Mouse (Mus musculus) hindbrain, embryonic 16.5 days (tissue): ENCODE data around the gene Mctp1. TPM values are rescaled to one million over a fixed set of nuclear protein-coding genes. Genes with fewer than 3 reads are reported as not detected.

Source experiments
- ATAC-seq: fragments of 200-750 bp; cut with Nextera tagmentation; 2 replicates; pipeline ENCODE4 v1.8.0; 2017; ENCODE audit warnings: moderate TSS enrichment, moderate library complexity
- H3K27ac ChIP-seq: fragments of 300-500 bp; sonication (generic); 2 replicates; pipeline ENCODE4 v1.5.1; 2014; ENCODE audit warnings: low read depth, mild to moderate bottlenecking, control low read depth, low read length, moderate library complexity
- H3K27me3 ChIP-seq: fragments of 300-500 bp; sonication (generic); replicated peaks from 2 replicates; pipeline ENCODE4 v1.6.1; 2014; ENCODE audit warnings: low read length; ENCODE audit not compliant: control insufficient read depth, insufficient read depth
- H3K36me3 ChIP-seq: fragments of 300-500 bp; sonication (generic); 2 replicates; pipeline ENCODE4 v1.6.1; 2014; ENCODE audit warnings: mild to moderate bottlenecking, low read length, moderate library complexity, mixed read lengths; ENCODE audit not compliant: control insufficient read depth, insufficient read depth
- H3K4me1 ChIP-seq: fragments of 300-500 bp; sonication (generic); 2 replicates; pipeline ENCODE4 v1.6.1; 2014; ENCODE audit warnings: low read depth, low read length; ENCODE audit not compliant: control insufficient read depth, insufficient read depth
- H3K4me2 ChIP-seq: fragments of 300-500 bp; sonication (generic); 2 replicates; pipeline ENCODE4 v1.6.1; 2014; ENCODE audit warnings: mild to moderate bottlenecking, low read length, control low read depth, moderate library complexity
- H3K4me3 ChIP-seq: fragments of 300-500 bp; sonication (generic); 2 replicates; pipeline ENCODE4 v1.5.1; 2014; ENCODE audit warnings: mild to moderate bottlenecking, low read length, control low read depth, moderate library complexity
- H3K9ac ChIP-seq: fragments of 300-500 bp; sonication (generic); 2 replicates; pipeline ENCODE4 v1.6.1; 2014; ENCODE audit warnings: low read depth, mild to moderate bottlenecking, control low read depth, low read length, moderate library complexity
- H3K9me3 ChIP-seq: fragments of 300-500 bp; sonication (generic); 2 replicates; pipeline ENCODE4 v1.6.1; 2014; ENCODE audit warnings: mild to moderate bottlenecking, low read length, moderate library complexity; ENCODE audit not compliant: control insufficient read depth
- WGBS: fragments of 180-500 bp; shearing (Covaris S2); extraction: QIAGEN DNeasy Blood & Tissue Kit; methylation state at CpG from one replicate; pipeline ENCODE4 v1.1.7; 2014; 5-methylcytosine and 5-hydroxymethylcytosine counted together
- polyA plus RNA-seq: library from polyadenylated mRNA; unstranded; fragments of >200 nt; fragmentation: Nextera tagmentation; extraction: Ambion mirVana; gene quantifications from 2 replicates; pipeline ENCODE4 v1.2.1, GENCODE M21; 2015

Mctp1 gene
- polyA plus RNA-seq, 1 experiment from 2014 or later: 4.1 TPM

GRCm38 (mm10) chr13:77049736-77050135 lies 665.4 kb downstream of the Mctp1 start:
- Histone ChIP-seq H3K4me1 (no peaks in the 10 kb centered on the region; the same call in 1 of the 2 replicates), H3K4me3 (no peak overlapping the region), H3K9ac (no peak overlapping the region), H3K27me3 (no peaks in the 10 kb centered on the region), H3K36me3 (no peaks in the 10 kb centered on the region), H3K9me3 (no peaks in the 10 kb centered on the region), H3K4me2 (no peak overlapping the region), H3K27ac (no peak overlapping the region)
- ATAC-seq: no peak
- WGBS: 74% methylated on average over 3 of the region's 3 CpGs

GRCm38 (mm10) chr13:77063221-77063620 lies 678.9 kb downstream of the Mctp1 start:
- no peak for ATAC-seq
- Histone ChIP-seq H3K9ac (no peak overlapping the region), H3K4me2 (no peak overlapping the region), H3K27me3 (no peaks in the 10 kb centered on the region), H3K36me3 (no peaks in the 10 kb centered on the region), H3K4me1 (no peaks in the 10 kb centered on the region), H3K27ac (no peak overlapping the region), H3K4me3 (no peak overlapping the region), H3K9me3 (no peaks in the 10 kb centered on the region)
- WGBS: 97% methylated on average over 1 of the region's 1 CpGs

- WGBS: 100% methylated on average over 1 of the region's 1 CpGs
- Histone ChIP-seq H3K36me3 (no peaks in the 10 kb centered on the region), H3K9ac (no peak overlapping the region), H3K9me3 (no peaks in the 10 kb centered on the region), H3K4me1 (no peaks in the 10 kb centered on the region), H3K27me3 (no peaks in the 10 kb centered on the region), H3K4me2 (no peak overlapping the region), H3K27ac (no peak overlapping the region), H3K4me3 (no peak overlapping the region)
- no peak for ATAC-seq
These were observed 684.5 kb downstream of the Mctp1 start for GRCm38 (mm10) chr13:77068847-77069246.

- Histone ChIP-seq H3K36me3 (peaks cover 1% of the 10 kb centered on the region; the same call in 1 of the 2 replicates), H3K4me2 (no peak overlapping the region), H3K27ac (no peak overlapping the region), H3K4me3 (no peak overlapping the region), H3K9ac (no peak overlapping the region), H3K9me3 (0 out of 2 replicates have a peak, but pooled peaks cover 2% of the 10 kb centered on the region), H3K27me3 (no peaks in the 10 kb centered on the region), H3K4me1 (no peaks in the 10 kb centered on the region)
- ATAC-seq: no peak
These were observed 687.7 kb downstream of the Mctp1 start for GRCm38 (mm10) chr13:77072030-77072429.

Other genes starting within 250 kb of the Mctp1 start
- gene Fam81b, start 79.5 kb upstream of the Mctp1 start, polyA plus RNA-seq: 1.0 and 1.1 TPM in 2 replicates